In genomic region chr9:84032669-84033341, GRCm38 (mm10) we compare ENCODE assay signal across 10 mouse cellular contexts.
DNase-seq lines count a peak whose midpoint lies in the region; ATAC-seq lines count a peak whose summit lies in the region.
"Had no signal": no experiment of that assay in that cellular context is flagged by ENCODE, and none has a peak within 500 bp of the region (broad histone marks: within the 10 kb centered on the region; RNA-seq: fewer than 3 reads in every experiment).

No protein-coding gene starts in this region.

- no peaks in the 10 kb centered on the region for H3K27me3 ChIP-seq in kidney, embryonic 15.5 days
- no peaks in the 10 kb centered on the region for H3K27me3 ChIP-seq in forebrain, embryonic 13.5 days
- H3K27me3 ChIP-seq in hindbrain, embryonic 11.5 days (ENCODE audit: control insufficient read depth, insufficient read depth, low read length), result no peaks in the 10 kb centered on the region
- H3K27me3 ChIP-seq in neural tube, embryonic 12.5 days (replicated peaks), result no peaks in the 10 kb centered on the region
- H3K27me3 ChIP-seq: CH12.LX; megakaryocyte, embryonic 14.5 days had no signal

- no peak overlapping the region for H3K4me3 ChIP-seq in kidney, embryonic 15.5 days (replicated peaks)
- H3K4me3 ChIP-seq in forebrain, embryonic 13.5 days, result peak overlapping the region; percentile 19
- H3K4me3 ChIP-seq in hindbrain, embryonic 11.5 days (ENCODE audit: low read depth, low read length), result no peak overlapping the region
- H3K4me3 ChIP-seq in neural tube, embryonic 12.5 days, result no peak overlapping the region
- H3K4me3 ChIP-seq: megakaryocyte, embryonic 14.5 days had no signal

- no peak for DNase-seq in kidney, adult 9 months
- peak; percentile 51 for DNase-seq in hindbrain, embryonic 11.5 days (ENCODE audit: low spot score)
- DNase-seq in T-cell, adult 2 months (ENCODE audit: low spot score), result no peak
- no peak for DNase-seq in left cerebral cortex, adult 18-20 months (ENCODE audit: low spot score in 2 of 2)
- no peak for DNase-seq in c-Kit-positive CD71-positive TER-119-positive erythroid progenitor cells, embryonic 14.5 days (ENCODE audit: low spot score)

- 30% methylated on average over 19 of the region's 19 CpGs for WGBS in kidney, embryonic 15.5 days
- 2% methylated on average over 19 of the region's 19 CpGs for WGBS in forebrain, embryonic 13.5 days
- WGBS in hindbrain, embryonic 11.5 days, result 18% methylated on average over 19 of the region's 19 CpGs
- 34% methylated on average over 19 of the region's 19 CpGs for WGBS in neural tube, embryonic 12.5 days

- no peak overlapping the region for H3K9ac ChIP-seq in kidney, embryonic 15.5 days
- H3K9ac ChIP-seq in forebrain, embryonic 13.5 days, result no peak overlapping the region
- no peak overlapping the region for H3K9ac ChIP-seq in hindbrain, embryonic 11.5 days (ENCODE audit: low read depth, low read length)
- no peak overlapping the region for H3K9ac ChIP-seq in neural tube, embryonic 12.5 days

- H3K36me3 ChIP-seq in kidney, embryonic 15.5 days, result no peaks in the 10 kb centered on the region
- no peaks in the 10 kb centered on the region for H3K36me3 ChIP-seq in forebrain, embryonic 13.5 days (ENCODE audit: poor library complexity, severe bottlenecking)
- no peaks in the 10 kb centered on the region for H3K36me3 ChIP-seq in hindbrain, embryonic 11.5 days (ENCODE audit: control insufficient read depth, insufficient read depth, low read length)
- no peaks in the 10 kb centered on the region for H3K36me3 ChIP-seq in neural tube, embryonic 12.5 days

- peaks cover 13% of the 10 kb centered on the region for H3K4me1 ChIP-seq in kidney, embryonic 15.5 days
- peaks cover 23% of the 10 kb centered on the region for H3K4me1 ChIP-seq in forebrain, embryonic 13.5 days
- no peaks in the 10 kb centered on the region for H3K4me1 ChIP-seq in hindbrain, embryonic 11.5 days (replicated peaks; ENCODE audit: control insufficient read depth, insufficient read depth, low read length)
- peaks cover 10% of the 10 kb centered on the region for H3K4me1 ChIP-seq in neural tube, embryonic 12.5 days

- ATAC-seq in kidney, embryonic 15.5 days (replicated peaks; ENCODE audit: low FRiP score), result no peak
- peak; percentile 94 for ATAC-seq in forebrain, embryonic 13.5 days
- peak; percentile 91 for ATAC-seq in hindbrain, embryonic 11.5 days (ENCODE audit: low FRiP score)
- peak; percentile 90 for ATAC-seq in neural tube, embryonic 12.5 days (ENCODE audit: low FRiP score, low read depth)

- H3K9me3 ChIP-seq in kidney, embryonic 15.5 days (replicated peaks), result no peaks in the 10 kb centered on the region
- H3K9me3 ChIP-seq in forebrain, embryonic 13.5 days (replicated peaks), result no peaks in the 10 kb centered on the region
- no peaks in the 10 kb centered on the region for H3K9me3 ChIP-seq in hindbrain, embryonic 11.5 days (ENCODE audit: control insufficient read depth, low read length)
- H3K9me3 ChIP-seq in neural tube, embryonic 12.5 days, result no peaks in the 10 kb centered on the region
- H3K9me3 ChIP-seq: megakaryocyte, embryonic 14.5 days had no signal

- peak overlapping the region; percentile 19; the same call in 1 of the 2 replicates for H3K4me2 ChIP-seq in kidney, embryonic 15.5 days
- peak overlapping the region; percentile 54 for H3K4me2 ChIP-seq in forebrain, embryonic 13.5 days
- peak overlapping the region; percentile 19 for H3K4me2 ChIP-seq in hindbrain, embryonic 11.5 days (replicated peaks; ENCODE audit: low read depth, low read length)
- peak overlapping the region; percentile 35 for H3K4me2 ChIP-seq in neural tube, embryonic 12.5 days (replicated peaks)

- no peak overlapping the region for H3K27ac ChIP-seq in kidney, embryonic 15.5 days
- H3K27ac ChIP-seq in forebrain, embryonic 13.5 days, result peak overlapping the region; percentile 77
- H3K27ac ChIP-seq in hindbrain, embryonic 11.5 days (ENCODE audit: low read depth, low read length), result peak overlapping the region; percentile 53
- H3K27ac ChIP-seq in neural tube, embryonic 12.5 days, result no peak overlapping the region

Comparison
In these comparisons a context has a peak if more than half of its experiments do, and no peak if none do; other contexts are left out.
1. H3K27ac ChIP-seq: peak in forebrain, embryonic 13.5 days (single experiment) and hindbrain, embryonic 11.5 days (single experiment); none in kidney, embryonic 15.5 days (single experiment) and neural tube, embryonic 12.5 days (single experiment).
2. Peak in every context shown above with its lines, with median percentiles within 50 percentile points of each other: H3K4me2 ChIP-seq.